Mouse (Mus musculus) embryonic facial prominence, embryonic 14.5 days (tissue): Measurements from ENCODE around the gene Snx15. TPM values are rescaled to one million over a fixed set of nuclear protein-coding genes. Genes with fewer than 3 reads are reported as not detected.

Source experiments
- ATAC-seq: fragments of 200-750 bp; cut with Nextera tagmentation; 2 replicates; pipeline ENCODE4 v1.8.0; 2017; ENCODE audit warnings: low read depth, moderate number of reproducible peaks, moderate TSS enrichment
- DNase-seq: peaks from one replicate; pipeline ENCODE4 v3.0.0-alpha.2; 2015; ENCODE audit warnings: low spot score
- H3K27ac ChIP-seq: fragments of 300-500 bp; sonication (generic); replicated peaks from 2 replicates; pipeline ENCODE4 v1.5.1; 2014; ENCODE audit warnings: low read depth, mild to moderate bottlenecking, low read length, moderate library complexity
- H3K27me3 ChIP-seq: fragments of 300-500 bp; sonication (generic); replicated peaks from 2 replicates; pipeline ENCODE4 v1.6.1; 2014; ENCODE audit warnings: low read length; ENCODE audit not compliant: control insufficient read depth, insufficient read depth
- H3K36me3 ChIP-seq: fragments of 300-500 bp; sonication (generic); 2 replicates; pipeline ENCODE4 v1.6.1; 2014; ENCODE audit warnings: low read length, mixed read lengths; ENCODE audit not compliant: control insufficient read depth, insufficient read depth
- H3K4me1 ChIP-seq: fragments of 300-500 bp; sonication (generic); 2 replicates; pipeline ENCODE4 v1.6.1; 2014; ENCODE audit warnings: antibody characterized with exemption, low read length; ENCODE audit not compliant: control insufficient read depth, insufficient read depth
- H3K4me2 ChIP-seq: fragments of 300-500 bp; sonication (generic); 2 replicates; pipeline ENCODE4 v1.6.1; 2014; ENCODE audit warnings: low read depth, mild to moderate bottlenecking, low read length, moderate library complexity, mixed read lengths
- H3K4me3 ChIP-seq: fragments of 300-500 bp; sonication (generic); 2 replicates; pipeline ENCODE4 v1.5.1; 2014; ENCODE audit warnings: low read depth, mild to moderate bottlenecking, low read length
- H3K9ac ChIP-seq: fragments of 300-500 bp; sonication (generic); 2 replicates; pipeline ENCODE4 v1.6.1; 2014; ENCODE audit warnings: low read depth, mild to moderate bottlenecking, low read length, moderate library complexity, mixed read lengths
- H3K9me3 ChIP-seq: fragments of 300-500 bp; sonication (generic); 2 replicates; pipeline ENCODE4 v1.6.1; 2016; ENCODE audit warnings: low read length; ENCODE audit not compliant: control insufficient read depth
- WGBS: fragments of 180-500 bp; shearing (Covaris S2); extraction: QIAGEN DNeasy Blood & Tissue Kit; methylation state at CpG from one replicate; pipeline ENCODE4 v1.1.7; 2014; 5-methylcytosine and 5-hydroxymethylcytosine counted together
- polyA plus RNA-seq: library from polyadenylated mRNA; unstranded; fragments of >200 nt; fragmentation: Nextera tagmentation; extraction: Ambion mirVana; gene quantifications from 2 replicates; pipeline ENCODE4 v1.2.1, GENCODE M21; 2014

The Snx15 gene
- polyA plus RNA-seq, 1 experiment from 2014 or later = 26.7 TPM

- H3K27ac ChIP-seq = no peak overlapping the region
- ATAC-seq = no peak
- peaks cover 49% of the 10 kb centered on the region for H3K36me3 ChIP-seq
- no peaks in the 10 kb centered on the region for H3K9me3 ChIP-seq
- H3K4me2 ChIP-seq = no peak overlapping the region
- no peaks in the 10 kb centered on the region for H3K27me3 ChIP-seq
- no peak overlapping the region for H3K4me3 ChIP-seq
- H3K4me1 ChIP-seq = peaks cover 3% of the 10 kb centered on the region
- DNase-seq = no peak
- no peak overlapping the region for H3K9ac ChIP-seq
- 93% methylated on average over 12 of the region's 13 CpGs for WGBS
These were observed 39.3 kb downstream of the Snx15 start for GRCm38 (mm10) chr19:6088841-6089240.

GRCm38 (mm10) chr19:6085417-6085879 is 42.7 kb downstream of the Snx15 start:
- DNase-seq (peak; percentile 85), ATAC-seq (peak; percentile 71)
- Histone ChIP-seq H3K4me1 (peaks cover 6% of the 10 kb centered on the region), H3K4me2 (peak overlapping the region; percentile 88), H3K4me3 (peak overlapping the region; percentile 73), H3K27ac (peak overlapping the region; percentile 57), H3K9me3 (no peaks in the 10 kb centered on the region), H3K27me3 (no peaks in the 10 kb centered on the region), H3K36me3 (peaks cover 44% of the 10 kb centered on the region), H3K9ac (peak overlapping the region; percentile 75)
- under 1% methylated on average over 17 of the region's 17 CpGs for WGBS

- peak within 1 kb of the TSS; percentile 75 for H3K9ac ChIP-seq
- H3K4me1 ChIP-seq = peaks cover 6% of the 10 kb centered on the region
- H3K36me3 ChIP-seq = peaks cover 44% of the 10 kb centered on the region
- no peaks in the 10 kb centered on the region for H3K27me3 ChIP-seq
- WGBS = under 1% methylated on average over 46 of the region's 58 CpGs
- H3K4me3 ChIP-seq = peak within 1 kb of the TSS; percentile 73
- DNase-seq (peak; percentile 99), ATAC-seq (peak; percentile 91)
- no peaks in the 10 kb centered on the region for H3K9me3 ChIP-seq
- H3K27ac ChIP-seq = peak within 1 kb of the TSS; percentile 66
- H3K4me2 ChIP-seq = peak within 1 kb of the TSS; percentile 88
These were observed 43.4 kb downstream of the Snx15 start, which contains the start of the genes Zfpl1 and Cdca5 for GRCm38 (mm10) chr19:6084478-6085248. Gene Zfpl1, minus strand, starts transcription at chr19:6084956. Gene Cdca5, plus strand, starts transcription at chr19:6084983.

- Histone ChIP-seq H3K4me2 (no peak within 1 kb of the TSS), H3K9ac (no peak within 1 kb of the TSS), H3K36me3 (peaks cover 32% of the 10 kb centered on the region), H3K27ac (no peak within 1 kb of the TSS), H3K27me3 (no peaks in the 10 kb centered on the region), H3K4me3 (no peak within 1 kb of the TSS), H3K9me3 (no peaks in the 10 kb centered on the region), H3K4me1 (peaks cover 6% of the 10 kb centered on the region)
- DNase-seq = no peak
- ATAC-seq = no peak
- 89% methylated on average over 8 of the region's 9 CpGs for WGBS
These were observed 45.9 kb downstream of the Snx15 start, which contains the start of gene Gm28374 for GRCm38 (mm10) chr19:6082156-6082555. Gene Gm28374, minus strand, starts transcription at chr19:6082256.

- no peak within 1 kb of the TSS for H3K27ac ChIP-seq
- DNase-seq (no peak), ATAC-seq (no peak)
- H3K4me1 ChIP-seq = peaks cover 13% of the 10 kb centered on the region
- no peak within 1 kb of the TSS for H3K9ac ChIP-seq
- H3K36me3 ChIP-seq = peaks cover 28% of the 10 kb centered on the region
- 94% methylated on average over 12 of the region's 12 CpGs for WGBS
- no peak within 1 kb of the TSS for H3K4me2 ChIP-seq
- no peak within 1 kb of the TSS for H3K4me3 ChIP-seq
- H3K27me3 ChIP-seq = no peaks in the 10 kb centered on the region
- no peaks in the 10 kb centered on the region for H3K9me3 ChIP-seq
These were observed 48.1 kb downstream of the Snx15 start, which contains the start of gene Tmem262 for GRCm38 (mm10) chr19:6079983-6080480. Gene Tmem262, plus strand, starts transcription at chr19:6080033.

GRCm38 (mm10) chr19:6076564-6077393 is 51.3 kb downstream of the Snx15 start, which contains the start of gene Vps51:
Gene Vps51, minus strand, starts transcription at chr19:6077231.
- peak; percentile 94 for ATAC-seq

GRCm38 (mm10) chr19:6073889-6074288 is 54.2 kb downstream of the Snx15 start:
- Histone ChIP-seq H3K4me2 (no peak overlapping the region), H3K9me3 (no peaks in the 10 kb centered on the region), H3K4me1 (peaks cover 7% of the 10 kb centered on the region; the same call in 1 of the 2 replicates), H3K9ac (no peak overlapping the region), H3K27ac (no peak overlapping the region), H3K36me3 (peaks cover 47% of the 10 kb centered on the region), H3K27me3 (no peaks in the 10 kb centered on the region), H3K4me3 (no peak overlapping the region)
- DNase-seq (no peak), ATAC-seq (no peak)
- 92% methylated on average over 5 of the region's 5 CpGs for WGBS

More at GRCm38 (mm10) chr19:6076564-6077393, 51.3 kb downstream of the Snx15 start, which contains the start of gene Vps51:
- no peaks in the 10 kb centered on the region for H3K27me3 ChIP-seq
- peak within 1 kb of the TSS; percentile 73 for H3K9ac ChIP-seq
- peaks cover 7% of the 10 kb centered on the region; the same call in 1 of the 2 replicates for H3K4me1 ChIP-seq
- peak; percentile 96 for DNase-seq
- peak within 1 kb of the TSS; percentile 58 for H3K4me3 ChIP-seq
- no peaks in the 10 kb centered on the region for H3K9me3 ChIP-seq
- peaks cover 40% of the 10 kb centered on the region for H3K36me3 ChIP-seq
- under 1% methylated on average over 33 of the region's 33 CpGs for WGBS
- H3K27ac ChIP-seq = peak within 1 kb of the TSS; percentile 84
- H3K4me2 ChIP-seq = peak within 1 kb of the TSS; percentile 70

- no peaks in the 10 kb centered on the region for H3K27me3 ChIP-seq
- DNase-seq (no peak), ATAC-seq (no peak)
- H3K4me3 ChIP-seq = no peak overlapping the region
- no peak overlapping the region for H3K4me2 ChIP-seq
- 94% methylated on average over 19 of the region's 19 CpGs for WGBS
- H3K4me1 ChIP-seq = peaks cover 17% of the 10 kb centered on the region; the same call in 1 of the 2 replicates
- H3K9me3 ChIP-seq = no peaks in the 10 kb centered on the region
- H3K9ac ChIP-seq = no peak overlapping the region
- H3K27ac ChIP-seq = no peak overlapping the region
- peaks cover 51% of the 10 kb centered on the region for H3K36me3 ChIP-seq
These were observed 56.8 kb downstream of the Snx15 start for GRCm38 (mm10) chr19:6071261-6071660.
